Mouse (Mus musculus) liver, postnatal 0 days (tissue): ENCODE measurements around the gene Xpo4. TPM values are rescaled to one million over a fixed set of nuclear protein-coding genes. Genes with fewer than 3 reads are reported as not detected.

Source experiments
- ATAC-seq: fragments of 200-750 bp; cut with Nextera tagmentation; 2 replicates; pipeline ENCODE4 v1.8.0; 2017; ENCODE audit warnings: mild to moderate bottlenecking, moderate library complexity
- DNase-seq: peaks from one replicate; pipeline ENCODE4 v3.0.0-alpha.2; 2016
- H3K27ac ChIP-seq: fragments of 300-500 bp; sonication (generic); 2 replicates; pipeline ENCODE4 v1.5.1; 2014; ENCODE audit warnings: antibody characterized with exemption, moderate library complexity, mild to moderate bottlenecking, low read depth
- H3K27me3 ChIP-seq: fragments of 300-500 bp; sonication (generic); 2 replicates; pipeline ENCODE4 v1.6.1; 2014; ENCODE audit warnings: low read length, control low read depth, mixed read lengths; ENCODE audit not compliant: insufficient read depth
- H3K36me3 ChIP-seq: fragments of 300-500 bp; sonication (generic); replicated peaks from 2 replicates; pipeline ENCODE4 v1.6.1; 2014; ENCODE audit warnings: mild to moderate bottlenecking, control low read depth, low read length, moderate library complexity, mixed read lengths; ENCODE audit not compliant: insufficient read depth
- H3K4me1 ChIP-seq: fragments of 300-500 bp; sonication (generic); 2 replicates; pipeline ENCODE4 v1.6.1; 2014; ENCODE audit warnings: antibody characterized with exemption, mild to moderate bottlenecking, control low read depth; ENCODE audit not compliant: insufficient read depth
- H3K4me2 ChIP-seq: fragments of 300-500 bp; sonication (generic); 2 replicates; pipeline ENCODE4 v1.6.1; 2014; ENCODE audit warnings: low read depth, mild to moderate bottlenecking, low read length, moderate library complexity, mixed read lengths
- H3K4me3 ChIP-seq: fragments of 300-500 bp; sonication (generic); 2 replicates; pipeline ENCODE4 v1.5.1; 2014; ENCODE audit warnings: low read depth, low read length
- H3K9ac ChIP-seq: fragments of 300-500 bp; sonication (generic); replicated peaks from 2 replicates; pipeline ENCODE4 v1.6.1; 2014; ENCODE audit warnings: mild to moderate bottlenecking, moderate library complexity
- H3K9me3 ChIP-seq: fragments of 300-500 bp; sonication (generic); 2 replicates; pipeline ENCODE4 v1.6.1; 2016; ENCODE audit warnings: mild to moderate bottlenecking, control low read depth, low read length, mixed read lengths
- CTCF ChIP-seq: sonication (generic); IDR thresholded peaks from 2 replicates; pipeline ENCODE4 v1.5.1; 2016; ENCODE audit warnings: antibody characterized with exemption, low read depth
- EP300 ChIP-seq: IDR thresholded peaks from 2 replicates; pipeline ENCODE4 v1.6.1; 2016; ENCODE audit warnings: antibody characterized with exemption, low read depth, mild to moderate bottlenecking
- WGBS: fragments of 180-500 bp; shearing (Covaris S2); extraction: QIAGEN DNeasy Blood & Tissue Kit; methylation state at CpG from one replicate; pipeline ENCODE4 v1.1.7; 2014; ENCODE audit not compliant: insufficient replicate concordance; 5-methylcytosine and 5-hydroxymethylcytosine counted together
- polyA plus RNA-seq: library from polyadenylated mRNA; unstranded; fragments of >200 nt; fragmentation: Nextera tagmentation; extraction: Ambion mirVana; gene quantifications from 2 replicates; pipeline ENCODE4 v1.2.1, GENCODE M21; 2015

Gene Xpo4
- 4.9 and 5.0 TPM in 2 replicates for polyA plus RNA-seq

DNA sequence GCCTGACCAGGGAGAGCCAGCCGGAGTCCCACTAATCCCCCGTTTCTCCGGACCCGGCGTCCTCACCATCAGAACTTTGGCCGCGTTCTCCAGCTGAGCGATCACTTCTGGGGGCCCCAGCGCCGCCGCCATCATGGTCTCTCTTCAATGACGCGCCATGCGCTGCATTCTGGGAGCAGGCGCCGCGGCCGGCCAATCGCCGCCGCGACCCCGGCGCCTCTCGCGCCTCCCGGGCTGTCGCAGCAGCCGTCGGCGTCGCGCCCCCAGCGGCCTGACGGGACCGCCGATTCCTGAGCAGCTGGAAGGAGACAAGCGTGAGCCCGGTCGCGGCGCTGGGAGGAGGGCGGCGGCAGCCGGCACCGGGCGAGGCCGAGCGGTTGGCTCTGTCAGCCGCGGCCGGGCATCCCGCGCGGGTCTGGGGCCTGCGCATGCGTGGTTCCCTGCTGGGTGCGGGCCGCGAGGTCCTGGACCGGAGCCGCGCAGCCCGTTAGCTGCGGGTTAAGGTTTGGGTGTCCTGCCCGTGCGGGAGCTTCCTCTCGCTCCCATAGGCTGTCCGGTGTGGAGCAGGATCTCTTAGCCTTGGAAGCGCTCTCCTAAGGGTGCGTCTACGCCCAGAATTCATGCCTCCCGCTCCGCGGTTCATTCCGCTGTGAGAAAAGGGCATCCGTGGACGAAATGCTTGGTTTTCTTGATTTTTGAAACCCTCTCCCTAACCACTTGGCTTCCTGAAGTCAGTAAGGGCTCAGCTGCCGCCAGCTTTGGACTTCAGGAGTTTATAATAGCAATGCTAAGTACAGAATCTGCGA, at the start of gene Xpo4:
Xpo4 (minus strand) TSS at position 609 of the 806 bp plus-strand sequence.
- no peaks in the 10 kb centered on the region for H3K36me3 ChIP-seq
- WGBS: 0% methylated on average over 72 of the region's 80 CpGs
- no peak for TF ChIP-seq EP300
- peak; percentile 36 for TF ChIP-seq CTCF
- peak; percentile 88 for DNase-seq
- peaks cover 20% of the 10 kb centered on the region for H3K4me1 ChIP-seq
- peak within 1 kb of the TSS; percentile 92 for H3K4me2 ChIP-seq
- no peaks in the 10 kb centered on the region for H3K27me3 ChIP-seq
- peak within 1 kb of the TSS; percentile 90 for H3K4me3 ChIP-seq
- H3K9me3 ChIP-seq: no peaks in the 10 kb centered on the region
- H3K9ac ChIP-seq: peak within 1 kb of the TSS; percentile 92
- peak within 1 kb of the TSS; percentile 89 for H3K27ac ChIP-seq
- ATAC-seq: peak; percentile 94

DNA sequence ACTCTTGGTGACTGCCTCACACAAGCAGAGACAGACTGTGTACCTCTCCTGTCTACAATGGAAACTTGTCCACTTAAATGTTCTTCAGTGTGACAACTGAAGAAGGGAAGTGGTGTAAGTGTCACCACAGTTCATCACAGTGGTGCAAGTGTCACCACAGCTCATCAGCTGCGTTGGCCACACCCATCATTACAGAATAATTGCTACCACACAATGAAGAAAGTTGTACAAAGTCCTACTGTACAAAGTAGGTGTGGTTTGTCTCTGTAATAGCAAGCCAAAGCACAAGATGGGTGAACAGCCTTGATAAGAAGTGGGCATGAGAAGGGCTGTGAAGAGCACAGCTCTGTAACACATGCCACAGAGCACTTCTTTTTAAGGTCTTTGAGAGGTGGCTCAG, 47.7 kb upstream of the Xpo4 start:
- TF ChIP-seq CTCF (no peak), EP300 (no peak)
- peak; percentile 34 for DNase-seq
- Histone ChIP-seq H3K4me3 (no peak overlapping the region), H3K27me3 (no peaks in the 10 kb centered on the region), H3K9me3 (no peaks in the 10 kb centered on the region), H3K9ac (no peak overlapping the region), H3K27ac (no peak overlapping the region; the same call in 1 of the 2 replicates), H3K36me3 (peaks cover 9% of the 10 kb centered on the region), H3K4me2 (no peak overlapping the region), H3K4me1 (peaks cover 25% of the 10 kb centered on the region)
- WGBS: 36% methylated on average over 1 of the region's 1 CpGs
- ATAC-seq: peak; percentile 78

DNA sequence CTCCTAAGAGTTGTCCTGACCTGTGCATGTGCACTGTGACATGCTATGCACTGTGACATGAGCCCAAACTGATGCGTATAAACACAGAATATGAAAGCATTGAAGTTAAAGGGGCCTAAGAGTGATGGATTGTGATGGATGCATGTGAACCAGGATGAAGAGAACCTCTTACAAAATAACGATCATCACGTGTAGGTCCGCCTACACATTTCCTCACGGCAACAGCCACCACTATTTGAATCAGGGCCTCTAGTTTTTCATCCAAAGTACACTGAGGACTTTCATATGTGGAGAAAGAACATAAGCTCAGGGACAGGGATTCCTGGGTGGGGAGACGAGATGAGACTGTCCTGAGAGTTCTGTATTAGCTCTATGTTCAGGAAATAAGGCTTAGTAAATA, 45.8 kb upstream of the Xpo4 start:
- Histone ChIP-seq H3K27me3 (no peaks in the 10 kb centered on the region), H3K4me2 (no peak overlapping the region), H3K9ac (no peak overlapping the region), H3K27ac (no peak overlapping the region), H3K4me3 (no peak overlapping the region), H3K4me1 (peaks cover 25% of the 10 kb centered on the region), H3K9me3 (no peaks in the 10 kb centered on the region), H3K36me3 (peaks cover 4% of the 10 kb centered on the region; the same call in 1 of the 2 replicates)
- TF ChIP-seq EP300 (no peak), CTCF (no peak)
- ATAC-seq (no peak), DNase-seq (no peak)
- WGBS: 73% methylated on average over 6 of the region's 6 CpGs

DNA sequence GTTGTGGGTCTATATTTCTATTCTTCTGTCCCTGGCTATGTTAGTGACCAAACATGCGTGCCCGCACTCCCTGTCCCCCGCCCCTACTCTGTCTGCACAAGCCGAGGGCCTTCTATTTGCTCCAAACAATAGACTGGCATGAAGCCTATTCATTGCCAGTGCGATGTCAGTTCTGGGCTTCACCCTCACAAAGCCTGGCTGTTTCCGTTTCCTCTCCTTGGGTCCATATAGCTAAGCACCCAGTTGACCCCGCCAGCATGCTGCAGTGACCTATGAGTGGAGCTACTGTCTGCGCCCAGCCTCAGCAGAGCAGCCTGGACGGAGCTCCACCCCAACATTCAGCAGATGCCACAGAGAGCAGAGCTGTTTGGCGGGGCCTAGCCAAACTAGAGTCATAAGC, 43.9 kb upstream of the Xpo4 start:
- H3K27ac ChIP-seq: no peak overlapping the region
- WGBS: 80% methylated on average over 10 of the region's 10 CpGs
- DNase-seq: no peak

DNA sequence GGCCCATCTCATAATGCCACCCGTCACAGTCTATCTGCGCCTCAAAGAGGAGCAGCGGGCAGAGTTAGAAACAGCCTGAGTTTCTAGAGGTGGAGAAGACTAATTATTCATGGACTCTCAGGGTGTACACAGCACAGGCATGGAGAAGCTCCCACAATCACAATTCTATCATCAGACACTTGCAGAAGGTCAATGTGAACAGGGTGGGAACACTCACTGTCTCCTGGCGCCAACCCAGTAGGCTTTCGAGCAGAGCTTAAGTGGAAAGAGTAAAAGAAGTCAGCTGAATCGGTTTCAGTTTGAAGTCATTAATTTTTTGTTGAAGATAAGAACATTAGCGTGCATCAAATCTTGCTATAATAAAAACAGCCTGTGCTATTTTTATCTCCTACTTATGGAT, 43.4 kb upstream of the Xpo4 start:
- H3K9me3 ChIP-seq: no peaks in the 10 kb centered on the region
- H3K4me2 ChIP-seq: no peak overlapping the region
- H3K4me1 ChIP-seq: peaks cover 22% of the 10 kb centered on the region
- TF ChIP-seq EP300: no peak
- TF ChIP-seq CTCF: no peak
- no peak for DNase-seq
- H3K4me3 ChIP-seq: no peak overlapping the region
- H3K36me3 ChIP-seq: peaks cover 9% of the 10 kb centered on the region
- WGBS: 82% methylated on average over 7 of the region's 7 CpGs
- H3K27me3 ChIP-seq: no peaks in the 10 kb centered on the region
- no peak overlapping the region for H3K27ac ChIP-seq
- no peak for ATAC-seq
- H3K9ac ChIP-seq: no peak overlapping the region

More for the DNA sequence above, 43.9 kb upstream of the Xpo4 start:
- Histone ChIP-seq H3K9me3 (no peaks in the 10 kb centered on the region), H3K4me2 (no peak overlapping the region), H3K4me3 (no peak overlapping the region), H3K36me3 (peaks cover 7% of the 10 kb centered on the region), H3K27me3 (no peaks in the 10 kb centered on the region), H3K9ac (no peak overlapping the region), H3K4me1 (peaks cover 25% of the 10 kb centered on the region)
- no peak for ATAC-seq
- TF ChIP-seq EP300 (no peak), CTCF (no peak)

DNA sequence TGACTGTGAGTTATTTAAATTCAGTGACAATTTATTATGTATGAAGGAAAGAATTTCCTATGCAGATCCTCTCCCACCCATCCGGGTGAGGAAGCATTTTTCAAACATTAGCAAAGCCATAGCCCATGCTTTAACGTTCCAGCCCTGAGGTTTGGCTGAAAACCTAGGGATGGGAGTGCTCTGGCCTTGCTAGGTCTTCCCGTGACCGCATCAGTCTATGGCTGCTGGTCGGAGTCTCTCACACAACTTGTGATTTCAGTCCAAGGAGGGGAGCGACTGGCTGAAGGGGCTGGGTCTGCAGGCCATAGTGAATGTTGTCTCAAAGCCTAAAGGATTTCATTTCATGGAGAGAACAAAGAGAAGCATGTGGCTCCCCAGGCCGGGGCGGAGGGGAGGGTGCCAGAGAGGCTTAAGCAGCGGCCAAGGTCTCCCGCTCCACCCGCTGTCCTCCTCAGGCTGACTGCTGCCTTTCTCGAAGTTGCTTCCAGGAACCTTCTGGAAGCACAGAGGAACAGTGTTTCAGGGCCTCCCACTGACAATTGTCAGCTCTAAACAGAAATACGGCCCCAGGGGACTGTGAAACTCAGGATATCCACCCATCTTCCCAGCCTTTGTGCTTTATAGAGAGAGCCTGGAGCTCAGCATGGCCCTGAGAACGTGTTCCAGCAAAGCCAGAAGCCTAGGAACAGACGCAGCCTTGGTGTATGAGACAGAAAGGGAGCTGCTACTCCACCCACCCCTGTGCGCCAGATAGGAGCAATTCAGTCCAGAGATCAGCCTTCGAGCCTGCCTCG, 42.1 kb upstream of the Xpo4 start:
- H3K9me3 ChIP-seq: no peaks in the 10 kb centered on the region
- ATAC-seq (no peak), DNase-seq (no peak)
- H3K4me1 ChIP-seq: peaks cover 12% of the 10 kb centered on the region
- 70% methylated on average over 18 of the region's 18 CpGs for WGBS
- no peak overlapping the region for H3K4me3 ChIP-seq
- no peak overlapping the region for H3K9ac ChIP-seq
- no peak for TF ChIP-seq EP300
- no peak for TF ChIP-seq CTCF
- H3K27me3 ChIP-seq: no peaks in the 10 kb centered on the region
- no peak overlapping the region for H3K4me2 ChIP-seq
- H3K27ac ChIP-seq: no peak overlapping the region
- peaks cover 10% of the 10 kb centered on the region for H3K36me3 ChIP-seq
